Mouse (Mus musculus) MEL (cell line): ENCODE measurements around the gene Ankrd44. TPM values are rescaled to one million over a fixed set of nuclear protein-coding genes. Genes with fewer than 3 reads are reported as not detected.

Experiments
- DNase-seq: peaks from one replicate; pipeline ENCODE4 v3.0.0; 2011; ENCODE audit warnings: low read depth, low spot score
- H3K27ac ChIP-seq: 2 replicates; pipeline ENCODE4 v1.5.1; 2012; ENCODE audit warnings: low read depth, mild to moderate bottlenecking, control low read depth, low read length, moderate library complexity; ENCODE audit not compliant: control insufficient read depth
- H3K27me3 ChIP-seq, 2 experiments: fragments of 150-350 bp in 1 of 2; sonication (generic) in 1 of 2; 2 replicates each; pipeline ENCODE4 v1.6.1; 2012; ENCODE audit warnings: low read length in 2 of 2, mild to moderate bottlenecking in 2 of 2, improper control_type of control experiment in 1 of 2, moderate library complexity in 1 of 2; ENCODE audit not compliant: insufficient read depth in 2 of 2, control insufficient read depth in 1 of 2
- H3K36me3 ChIP-seq, 2 experiments: 2 replicates each; pipeline ENCODE4 v1.6.1; 2012 to 2014; ENCODE audit warnings: low read length in 2 of 2, improper control_type of control experiment in 1 of 2, inconsistent platforms in 1 of 2, mild to moderate bottlenecking in 1 of 2; ENCODE audit not compliant: insufficient read depth in 2 of 2, control insufficient read depth in 1 of 2
- H3K4me1 ChIP-seq, 2 experiments: fragments of 150-350 bp in 1 of 2; sonication (generic) in 1 of 2; 2 replicates each; pipeline ENCODE4 v1.6.1; 2012; ENCODE audit warnings: low read length in 2 of 2, improper control_type of control experiment in 1 of 2, mild to moderate bottlenecking in 1 of 2; ENCODE audit not compliant: insufficient read depth in 2 of 2, control insufficient read depth in 1 of 2
- H3K4me3 ChIP-seq, 2 experiments: fragments of 150-350 bp in 1 of 2; sonication (generic) in 1 of 2; 2 replicates each; pipeline ENCODE4 v1.5.1; 2012; ENCODE audit warnings: low read depth in 2 of 2, low read length in 2 of 2, mild to moderate bottlenecking in 2 of 2, moderate library complexity in 2 of 2, control low read depth in 1 of 2, improper control_type of control experiment in 1 of 2; ENCODE audit not compliant: control insufficient read depth in 1 of 2, insufficient read depth in 1 of 2
- H3K79me2 ChIP-seq: 2 replicates; pipeline ENCODE4 v1.6.1; 2012; ENCODE audit warnings: mild to moderate bottlenecking, low read length, moderate library complexity; ENCODE audit not compliant: control insufficient read depth, poor library complexity, insufficient read depth
- H3K9ac ChIP-seq: 2 replicates; pipeline ENCODE4 v1.6.1; 2012; ENCODE audit warnings: low read depth, mild to moderate bottlenecking, control low read depth, low read length, moderate library complexity; ENCODE audit not compliant: control insufficient read depth, poor library complexity, severe bottlenecking
- H3K9me3 ChIP-seq: fragments of 150-350 bp; sonication (generic); replicated peaks from 2 replicates; pipeline ENCODE4 v1.6.1; 2012; ENCODE audit warnings: mild to moderate bottlenecking, low read length, improper control_type of control experiment, moderate library complexity; ENCODE audit not compliant: insufficient read depth
- CHD1 ChIP-seq: IDR thresholded peaks from 2 replicates; pipeline ENCODE4 v1.6.1; 2012; ENCODE audit warnings: low read depth, mild to moderate bottlenecking, inconsistent platforms, low read length, improper control_type of control experiment
- E2F4 ChIP-seq: IDR thresholded peaks from 2 replicates; pipeline ENCODE4 v1.6.1; 2011; ENCODE audit warnings: low read depth, low read length, improper control_type of control experiment, borderline replicate concordance
- ELF1 ChIP-seq: IDR thresholded peaks from 2 replicates; pipeline ENCODE4 v1.6.1; 2014; ENCODE audit warnings: low read depth, mild to moderate bottlenecking, inconsistent platforms, low read length, improper control_type of control experiment, moderate library complexity
- EP300 ChIP-seq, 2 experiments: IDR thresholded peaks; 2 replicates each; pipeline ENCODE4 v1.6.1; 2011; ENCODE audit warnings: improper control_type of control experiment in 2 of 2, low read length in 2 of 2, low read depth in 1 of 2, mild to moderate bottlenecking in 1 of 2
- ETS1 ChIP-seq: IDR thresholded peaks from 2 replicates; pipeline ENCODE4 v1.6.1; 2012; ENCODE audit warnings: low read depth, mild to moderate bottlenecking, inconsistent platforms, low read length, improper control_type of control experiment, moderate library complexity
- GABPA ChIP-seq: IDR thresholded peaks from 2 replicates; pipeline ENCODE4 v1.6.1; 2012; ENCODE audit warnings: low read depth, mild to moderate bottlenecking, inconsistent platforms, low read length, improper control_type of control experiment, moderate library complexity
- GATA1 ChIP-seq: IDR thresholded peaks from 2 replicates; pipeline ENCODE4 v1.6.1; 2011; ENCODE audit warnings: low read depth, low read length, improper control_type of control experiment
- MAFK ChIP-seq: IDR thresholded peaks from 2 replicates; pipeline ENCODE4 v1.6.1; 2011; ENCODE audit warnings: low read depth, mild to moderate bottlenecking, low read length, improper control_type of control experiment, borderline replicate concordance
- MAX ChIP-seq: IDR thresholded peaks from 2 replicates; pipeline ENCODE4 v1.6.1; 2011; ENCODE audit warnings: low read length, improper control_type of control experiment
- MAZ ChIP-seq: IDR thresholded peaks from 2 replicates; pipeline ENCODE4 v1.6.1; 2012; ENCODE audit warnings: low read depth, mild to moderate bottlenecking, inconsistent platforms, low read length, improper control_type of control experiment
- MXI1 ChIP-seq: IDR thresholded peaks from 2 replicates; pipeline ENCODE4 v1.6.1; 2011; ENCODE audit warnings: mild to moderate bottlenecking, low read depth, low read length, improper control_type of control experiment
- MYB ChIP-seq: IDR thresholded peaks from 2 replicates; pipeline ENCODE4 v1.6.1; 2011; ENCODE audit warnings: mild to moderate bottlenecking, low read depth, low read length, improper control_type of control experiment
- MYC ChIP-seq: IDR thresholded peaks from 2 replicates; pipeline ENCODE4 v1.6.1; 2011; ENCODE audit warnings: low read depth, mild to moderate bottlenecking, low read length, improper control_type of control experiment, moderate library complexity
- NELFE ChIP-seq: IDR thresholded peaks from 2 replicates; pipeline ENCODE4 v1.6.1; 2011; ENCODE audit warnings: low read depth, low read length, improper control_type of control experiment
- NRF1 ChIP-seq: IDR thresholded peaks from 2 replicates; pipeline ENCODE4 v1.6.1; 2014; ENCODE audit warnings: low read depth, mild to moderate bottlenecking, inconsistent platforms, low read length, improper control_type of control experiment, moderate library complexity; ENCODE audit not compliant: poor library complexity, insufficient read depth, severe bottlenecking
- POLR2AphosphoS2 ChIP-seq: IDR thresholded peaks from 2 replicates; pipeline ENCODE4 v1.6.1; 2011; ENCODE audit warnings: low read length, improper control_type of control experiment
- RAD21 ChIP-seq: IDR thresholded peaks from 2 replicates; pipeline ENCODE4 v1.6.1; 2011; ENCODE audit warnings: mild to moderate bottlenecking, low read depth, low read length, improper control_type of control experiment
- TBP ChIP-seq: IDR thresholded peaks from 2 replicates; pipeline ENCODE4 v1.8.0; 2011; ENCODE audit warnings: low read depth, low read length, improper control_type of control experiment
- TCF12 ChIP-seq: IDR thresholded peaks from 2 replicates; pipeline ENCODE4 v1.6.1; 2014; ENCODE audit warnings: low read depth, mild to moderate bottlenecking, inconsistent platforms, low read length, improper control_type of control experiment, moderate library complexity
- UBTF ChIP-seq: IDR thresholded peaks from 2 replicates; pipeline ENCODE4 v1.6.1; 2012; ENCODE audit warnings: low read depth, mild to moderate bottlenecking, inconsistent platforms, low read length, improper control_type of control experiment, moderate library complexity, borderline replicate concordance; ENCODE audit not compliant: insufficient read depth
- USF1 ChIP-seq: IDR thresholded peaks from 2 replicates; pipeline ENCODE4 v1.6.1; 2014; ENCODE audit warnings: low read depth, mild to moderate bottlenecking, inconsistent platforms, low read length, improper control_type of control experiment, moderate library complexity
- USF2 ChIP-seq, 2 experiments: IDR thresholded peaks; 2 replicates each; pipeline ENCODE4 v1.6.1; 2011 to 2012; ENCODE audit warnings: improper control_type of control experiment in 2 of 2, low read length in 2 of 2, borderline replicate concordance in 1 of 2, inconsistent platforms in 1 of 2, low read depth in 1 of 2, mild to moderate bottlenecking in 1 of 2; ENCODE audit not compliant: insufficient read depth in 1 of 2
- ZNF384 ChIP-seq: IDR thresholded peaks from 2 replicates; pipeline ENCODE4 v1.6.1; 2012; ENCODE audit warnings: low read depth, mild to moderate bottlenecking, inconsistent platforms, low read length, improper control_type of control experiment
- polyA plus RNA-seq, 2 experiments: library from polyadenylated mRNA; stranded (reverse) in 1 of 2; unstranded in 1 of 2; fragments of >175 nt in 1 of 2; fragments of >200 nt in 1 of 2; gene quantifications; 2 replicates each; pipeline versions ENCODE4 v1.2.1 to v1.2.4; 2012; ENCODE audit warnings: low replicate concordance in 2 of 2, low read depth in 1 of 2; ENCODE audit not compliant: insufficient read length in 2 of 2, insufficient read depth in 1 of 2, missing spikeins in 1 of 2
- total RNA-seq: library from RNA; depleted of rRNA; stranded (reverse); fragments of 300-350 nt; gene quantifications from 2 replicates; pipeline ENCODE4 v1.2.3, GENCODE M21; 2012

Ankrd44 gene
- total and polyA plus RNA-seq, 3 experiments = 2.3 to 4.4 TPM; not detected in 1

GRCm38 (mm10) chr1:54910489-54911255 is 15.5 kb downstream of the Ankrd44 start:
- H3K4me1 ChIP-seq = peaks cover 8 to 31% of the 10 kb centered on the region in 2 experiments
- no peak for DNase-seq
- H3K36me3 ChIP-seq = peaks cover 0 to 36% of the 10 kb centered on the region in 2 experiments; a peak in 2 of 4 replicates
- H3K9ac ChIP-seq = no peak overlapping the region
- H3K27me3 ChIP-seq = no peaks in the 10 kb centered on the region
- no peak overlapping the region for H3K4me3 ChIP-seq
- no peak for TF ChIP-seq TCF12
- no peak for TF ChIP-seq UBTF
- TF ChIP-seq USF1 = no peak
- no peak for TF ChIP-seq NRF1
- TF ChIP-seq GABPA = no peak
- no peak for TF ChIP-seq E2F4
- TF ChIP-seq ELF1 = no peak
- no peak for TF ChIP-seq MAX
- no peak for TF ChIP-seq ZNF384
- TF ChIP-seq MAFK = no peak
- no peak for TF ChIP-seq MAZ
- TF ChIP-seq RAD21 = no peak
- no peak for TF ChIP-seq NELFE
- no peak for TF ChIP-seq MXI1
- no peak for TF ChIP-seq CHD1
- TF ChIP-seq GATA1 = no peak
- no peak for TF ChIP-seq ETS1
- TF ChIP-seq EP300 (IDR thresholded peaks at IDR 0.05; ENCODE audit: low read depth in 1 of 2, low read length in 2 of 2) = no peak
- H3K27ac ChIP-seq = no peak overlapping the region
- no peaks in the 10 kb centered on the region for H3K79me2 ChIP-seq
- H3K9me3 ChIP-seq = no peaks in the 10 kb centered on the region

GRCm38 (mm10) chr1:54908786-54909185 is 17.4 kb downstream of the Ankrd44 start:
- H3K4me1 ChIP-seq = peaks cover 8 to 35% of the 10 kb centered on the region in 2 experiments
- peaks cover 0 to 31% of the 10 kb centered on the region in 2 experiments; a peak in 2 of 4 replicates for H3K36me3 ChIP-seq
- H3K79me2 ChIP-seq = no peaks in the 10 kb centered on the region
- H3K27ac ChIP-seq = no peak overlapping the region
- no peak overlapping the region for H3K4me3 ChIP-seq
- no peak for TF ChIP-seq MYC
- TF ChIP-seq POLR2AphosphoS2 = no peak
- no peak for TF ChIP-seq TBP
- TF ChIP-seq USF1 = no peak
- TF ChIP-seq USF2 (IDR thresholded peaks at IDR 0.05; ENCODE audit: borderline replicate concordance in 1 of 2, insufficient read depth in 1 of 2, low read depth in 1 of 2, low read length in 2 of 2) = no peak
- TF ChIP-seq MXI1 = no peak
- no peak for TF ChIP-seq E2F4
- no peak for TF ChIP-seq MYB
- DNase-seq = no peak
- no peak overlapping the region for H3K9ac ChIP-seq
- no peaks in the 10 kb centered on the region for H3K9me3 ChIP-seq
- no peaks in the 10 kb centered on the region for H3K27me3 ChIP-seq
